Mouse (Mus musculus) liver, embryonic 11.5 days (tissue): ENCODE data around the gene Gbx2. TPM values are rescaled to one million over a fixed set of nuclear protein-coding genes. Genes with fewer than 3 reads are reported as not detected.

Experiments
- ATAC-seq: fragments of 200-750 bp; cut with Nextera tagmentation; replicated peaks from 2 replicates; pipeline ENCODE4 v1.8.0; 2017; ENCODE audit warnings: moderate number of reproducible peaks, mild to moderate bottlenecking, moderate TSS enrichment, moderate library complexity; ENCODE audit not compliant: low FRiP score
- DNase-seq: peaks from one replicate; pipeline ENCODE4 v3.0.0-alpha.2; 2017; ENCODE audit warnings: low spot score
- H3K27ac ChIP-seq: fragments of 300-500 bp; sonication (generic); 2 replicates; pipeline ENCODE4 v1.5.1; 2014; ENCODE audit warnings: mild to moderate bottlenecking, low read depth, low read length, control low read depth
- H3K27me3 ChIP-seq: fragments of 300-500 bp; sonication (generic); replicated peaks from 2 replicates; pipeline ENCODE4 v1.6.1; 2014; ENCODE audit warnings: low read length, mixed read lengths; ENCODE audit not compliant: control insufficient read depth, insufficient read depth
- H3K36me3 ChIP-seq: fragments of 300-500 bp; sonication (generic); 2 replicates; pipeline ENCODE4 v1.6.1; 2014; ENCODE audit warnings: mild to moderate bottlenecking, low read length, moderate library complexity, mixed read lengths; ENCODE audit not compliant: control insufficient read depth, insufficient read depth
- H3K4me1 ChIP-seq: fragments of 300-500 bp; sonication (generic); replicated peaks from 2 replicates; pipeline ENCODE4 v1.6.1; 2014; ENCODE audit warnings: low read length, mixed read lengths; ENCODE audit not compliant: control insufficient read depth, insufficient read depth
- H3K4me2 ChIP-seq: fragments of 300-500 bp; sonication (generic); 2 replicates; pipeline ENCODE4 v1.6.1; 2014; ENCODE audit warnings: mild to moderate bottlenecking, control low read depth, moderate library complexity
- H3K4me3 ChIP-seq: fragments of 300-500 bp; sonication (generic); 2 replicates; pipeline ENCODE4 v1.5.1; 2014; ENCODE audit warnings: low read depth, low read length, control low read depth
- H3K9ac ChIP-seq: fragments of 300-500 bp; sonication (generic); 2 replicates; pipeline ENCODE4 v1.6.1; 2014; ENCODE audit warnings: low read depth, low read length, control low read depth
- H3K9me3 ChIP-seq: fragments of 300-500 bp; sonication (generic); 2 replicates; pipeline ENCODE4 v1.6.1; 2016; ENCODE audit warnings: low read length, inconsistent platforms, mixed read lengths; ENCODE audit not compliant: control insufficient read depth
- WGBS: fragments of 180-500 bp; shearing (Covaris S2); extraction: QIAGEN DNeasy Blood & Tissue Kit; methylation state at CpG from one replicate; pipeline ENCODE4 v1.1.7; 2014; 5-methylcytosine and 5-hydroxymethylcytosine counted together
- polyA plus RNA-seq: library from polyadenylated mRNA; unstranded; fragments of >200 nt; fragmentation: Nextera tagmentation; extraction: Ambion mirVana; gene quantifications from 2 replicates; pipeline ENCODE4 v1.2.1, GENCODE M21; 2014

Gbx2 gene
- polyA plus RNA-seq, 1 experiment from 2014 or later = 2.9 TPM

GRCm38 (mm10) chr1:89940961-89941524 is 10.1 kb upstream of the Gbx2 start:
- ATAC-seq (no peak), DNase-seq (no peak)
- H3K4me2 ChIP-seq = no peak overlapping the region; the same call in 1 of the 2 replicates

GRCm38 (mm10) chr1:89939981-89940726 is 9.2 kb upstream of the Gbx2 start:
- peak overlapping the region; percentile 52 for H3K4me2 ChIP-seq
- H3K4me3 ChIP-seq = peak overlapping the region; percentile 27
- ATAC-seq (peak; percentile 72), DNase-seq (peak; percentile 90)
- H3K9me3 ChIP-seq = no peaks in the 10 kb centered on the region
- H3K27ac ChIP-seq = no peak overlapping the region
- 5% methylated on average over 34 of the region's 34 CpGs for WGBS
- H3K36me3 ChIP-seq = no peaks in the 10 kb centered on the region
- H3K27me3 ChIP-seq = peaks cover 91% of the 10 kb centered on the region
- H3K4me1 ChIP-seq = no peaks in the 10 kb centered on the region; the same call in none of the 2 replicates
- no peak overlapping the region for H3K9ac ChIP-seq

More at GRCm38 (mm10) chr1:89940961-89941524, 10.1 kb upstream of the Gbx2 start:
- H3K4me1 ChIP-seq = no peaks in the 10 kb centered on the region; the same call in none of the 2 replicates
- 20% methylated on average over 15 of the region's 15 CpGs for WGBS
- no peaks in the 10 kb centered on the region for H3K9me3 ChIP-seq
- no peaks in the 10 kb centered on the region for H3K36me3 ChIP-seq
- H3K9ac ChIP-seq = no peak overlapping the region
- peaks cover 86% of the 10 kb centered on the region for H3K27me3 ChIP-seq
- no peak overlapping the region for H3K4me3 ChIP-seq
- H3K27ac ChIP-seq = no peak overlapping the region

GRCm38 (mm10) chr1:89939596-89939960 is 8.6 kb upstream of the Gbx2 start:
- Histone ChIP-seq H3K9me3 (no peaks in the 10 kb centered on the region), H3K9ac (no peak overlapping the region), H3K4me3 (no peak overlapping the region), H3K4me1 (no peaks in the 10 kb centered on the region; the same call in none of the 2 replicates), H3K36me3 (no peaks in the 10 kb centered on the region), H3K27me3 (peaks cover 93% of the 10 kb centered on the region), H3K4me2 (peak overlapping the region; percentile 13; the same call in 1 of the 2 replicates), H3K27ac (no peak overlapping the region)
- WGBS = 27% methylated on average over 16 of the region's 16 CpGs
- ATAC-seq (no peak), DNase-seq (no peak)

GRCm38 (mm10) chr1:89938884-89939595 is 8.1 kb upstream of the Gbx2 start:
- H3K27me3 ChIP-seq = peaks cover 93% of the 10 kb centered on the region
- DNase-seq (no peak), ATAC-seq (no peak)
- no peaks in the 10 kb centered on the region; the same call in none of the 2 replicates for H3K4me1 ChIP-seq
- H3K9ac ChIP-seq = no peak overlapping the region
- no peak overlapping the region for H3K4me3 ChIP-seq
- no peaks in the 10 kb centered on the region for H3K9me3 ChIP-seq
- H3K27ac ChIP-seq = no peak overlapping the region
- 20% methylated on average over 16 of the region's 16 CpGs for WGBS
- no peaks in the 10 kb centered on the region for H3K36me3 ChIP-seq
- H3K4me2 ChIP-seq = no peak overlapping the region

GRCm38 (mm10) chr1:89935493-89936348 is 4.7 kb upstream of the Gbx2 start:
- H3K9me3 ChIP-seq = no peaks in the 10 kb centered on the region
- DNase-seq (no peak), ATAC-seq (no peak)
- 5% methylated on average over 28 of the region's 29 CpGs for WGBS
- peaks cover 96% of the 10 kb centered on the region for H3K27me3 ChIP-seq
- H3K4me2 ChIP-seq = no peak overlapping the region
- no peaks in the 10 kb centered on the region for H3K36me3 ChIP-seq
- H3K4me1 ChIP-seq = peaks cover 7% of the 10 kb centered on the region
- H3K4me3 ChIP-seq = no peak overlapping the region
- H3K9ac ChIP-seq = no peak overlapping the region
- no peak overlapping the region for H3K27ac ChIP-seq

GRCm38 (mm10) chr1:89934316-89935260 is 3.6 kb upstream of the Gbx2 start:
- Histone ChIP-seq H3K9me3 (no peaks in the 10 kb centered on the region), H3K4me3 (no peak overlapping the region), H3K36me3 (no peaks in the 10 kb centered on the region), H3K9ac (no peak overlapping the region), H3K4me2 (no peak overlapping the region), H3K27ac (no peak overlapping the region), H3K27me3 (peaks cover 97% of the 10 kb centered on the region), H3K4me1 (peaks cover 8% of the 10 kb centered on the region)
- ATAC-seq (no peak), DNase-seq (no peak)
- 21% methylated on average over 19 of the region's 19 CpGs for WGBS

GRCm38 (mm10) chr1:89933786-89934185 is 2.8 kb upstream of the Gbx2 start:
- Histone ChIP-seq H3K4me3 (no peak overlapping the region), H3K9me3 (no peaks in the 10 kb centered on the region), H3K4me1 (peaks cover 8% of the 10 kb centered on the region), H3K36me3 (no peaks in the 10 kb centered on the region), H3K27ac (no peak overlapping the region), H3K27me3 (peaks cover 97% of the 10 kb centered on the region), H3K4me2 (no peak overlapping the region), H3K9ac (no peak overlapping the region)
- WGBS = 17% methylated on average over 21 of the region's 21 CpGs
- no peak for ATAC-seq
- DNase-seq = no peak
